Mouse (Mus musculus) ES-E14 (cell line): ENCODE results near the gene Ube2l3.

ENCODE experiments used
- HCFC1 ChIP-seq: IDR thresholded peaks from 2 replicates; pipeline ENCODE4 v1.6.1; 2012; ENCODE audit warnings: low read length, inconsistent platforms, borderline replicate concordance; ENCODE audit not compliant: insufficient read depth
- ZNF384 ChIP-seq: IDR thresholded peaks from 2 replicates; pipeline ENCODE4 v1.6.1; 2012; ENCODE audit warnings: low read depth, low read length, inconsistent platforms

- TF ChIP-seq HCFC1 (no peak), ZNF384 (no peak)
Observed at GRCm38 (mm10) chr16:17182136-17182535, 20.3 kb downstream of the Ube2l3 start.
